Mouse (Mus musculus) liver, embryonic 16.5 days (tissue): Measurements from ENCODE around the gene Kazn. TPM values are rescaled to one million over a fixed set of nuclear protein-coding genes. Genes with fewer than 3 reads are reported as not detected.

Experiments
- ATAC-seq: fragments of 200-750 bp; cut with Nextera tagmentation; 2 replicates; pipeline ENCODE4 v1.8.0; 2017; ENCODE audit warnings: low read depth, mild to moderate bottlenecking, moderate number of reproducible peaks, moderate library complexity
- H3K27ac ChIP-seq: fragments of 300-500 bp; sonication (generic); 2 replicates; pipeline ENCODE4 v1.5.1; 2014; ENCODE audit warnings: mild to moderate bottlenecking, low read length
- H3K27me3 ChIP-seq: fragments of 300-500 bp; sonication (generic); 2 replicates; pipeline ENCODE4 v1.6.1; 2014; ENCODE audit warnings: low read depth, low read length, mixed read lengths; ENCODE audit not compliant: control insufficient read depth, insufficient read depth
- H3K36me3 ChIP-seq: fragments of 300-500 bp; sonication (generic); 2 replicates; pipeline ENCODE4 v1.6.1; 2014; ENCODE audit warnings: mild to moderate bottlenecking; ENCODE audit not compliant: control insufficient read depth, insufficient read depth
- H3K4me1 ChIP-seq: fragments of 300-500 bp; sonication (generic); 2 replicates; pipeline ENCODE4 v1.6.1; 2014; ENCODE audit warnings: low read depth, low read length, mixed read lengths; ENCODE audit not compliant: control insufficient read depth
- H3K4me2 ChIP-seq: fragments of 300-500 bp; sonication (generic); 2 replicates; pipeline ENCODE4 v1.6.1; 2014; ENCODE audit warnings: low read depth, low read length, mixed read lengths
- H3K4me3 ChIP-seq: fragments of 300-500 bp; sonication (generic); 2 replicates; pipeline ENCODE4 v1.5.1; 2014; ENCODE audit warnings: low read depth, mild to moderate bottlenecking, low read length
- H3K9ac ChIP-seq: fragments of 300-500 bp; sonication (generic); 2 replicates; pipeline ENCODE4 v1.6.1; 2014; ENCODE audit warnings: low read depth, low read length
- H3K9me3 ChIP-seq: fragments of 300-500 bp; sonication (generic); replicated peaks from 2 replicates; pipeline ENCODE4 v1.6.1; 2016; ENCODE audit warnings: low read length; ENCODE audit not compliant: control insufficient read depth
- WGBS: fragments of 180-500 bp; shearing (Covaris S2); extraction: QIAGEN DNeasy Blood & Tissue Kit; methylation state at CpG from one replicate; pipeline ENCODE4 v1.1.7; 2014; ENCODE audit not compliant: insufficient replicate concordance; 5-methylcytosine and 5-hydroxymethylcytosine counted together
- polyA plus RNA-seq: library from polyadenylated mRNA; unstranded; fragments of >200 nt; fragmentation: Nextera tagmentation; extraction: Ambion mirVana; gene quantifications from 2 replicates; pipeline ENCODE4 v1.2.1, GENCODE M21; 2015

Gene Kazn
- polyA plus RNA-seq, 1 experiment from 2014 or later = 0.37 TPM

DNA sequence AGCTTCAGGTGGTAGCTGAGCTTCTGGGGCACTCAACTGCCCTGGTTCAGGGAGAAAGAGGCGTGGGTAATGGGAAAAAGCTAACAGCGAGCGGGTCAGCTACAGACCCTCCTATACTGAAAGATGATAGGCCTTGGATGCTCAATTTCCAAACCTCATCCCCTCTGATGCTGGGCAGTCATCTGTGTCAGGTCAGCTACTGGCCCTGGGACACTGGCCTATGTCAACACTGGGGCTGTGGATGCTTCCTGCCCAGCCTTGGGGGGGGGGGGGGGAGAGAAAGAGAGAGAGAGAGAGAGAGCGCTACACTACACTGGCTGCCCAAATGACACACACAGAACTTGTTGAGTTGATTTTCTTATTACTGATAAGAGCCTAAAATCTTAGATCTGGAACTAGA is 28.6 kb upstream of the Kazn start:
- H3K9ac ChIP-seq = no peak overlapping the region
- 50% methylated on average over 3 of the region's 4 CpGs for WGBS
- H3K27ac ChIP-seq = no peak overlapping the region
- no peak overlapping the region for H3K4me2 ChIP-seq
- no peak for ATAC-seq
- no peaks in the 10 kb centered on the region for H3K9me3 ChIP-seq
- H3K27me3 ChIP-seq = no peaks in the 10 kb centered on the region
- no peak overlapping the region for H3K4me3 ChIP-seq
- H3K4me1 ChIP-seq = no peaks in the 10 kb centered on the region
- H3K36me3 ChIP-seq = no peaks in the 10 kb centered on the region

DNA sequence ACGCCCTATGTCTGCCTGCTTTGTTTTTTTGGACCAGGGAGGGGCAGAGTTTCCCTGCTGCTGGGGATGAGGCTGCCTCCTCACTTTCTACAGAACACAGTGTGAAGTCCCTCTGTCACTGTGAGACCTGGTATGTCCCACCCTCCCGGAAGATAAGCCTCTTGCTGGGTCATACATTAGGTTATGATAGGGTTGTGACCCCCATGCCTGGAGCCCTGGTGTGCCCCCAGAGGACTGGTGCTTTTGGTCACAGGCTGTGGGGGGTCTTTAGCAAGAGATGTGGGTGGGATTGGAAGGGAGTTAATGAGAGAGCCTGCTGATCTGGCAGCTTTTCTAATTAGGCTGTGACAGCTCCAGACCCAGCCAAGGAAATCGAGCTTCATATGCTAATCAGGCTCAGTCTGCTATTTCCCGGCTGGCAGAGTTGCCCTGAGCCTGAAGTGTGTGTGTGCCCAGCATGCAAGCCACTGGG is 28.2 kb upstream of the Kazn start:
- Histone ChIP-seq H3K9ac (no peak overlapping the region), H3K27ac (no peak overlapping the region), H3K4me1 (no peaks in the 10 kb centered on the region), H3K4me2 (no peak overlapping the region), H3K4me3 (no peak overlapping the region), H3K27me3 (no peaks in the 10 kb centered on the region), H3K9me3 (no peaks in the 10 kb centered on the region), H3K36me3 (no peaks in the 10 kb centered on the region)
- no peak for ATAC-seq
- 22% methylated on average over 4 of the region's 4 CpGs for WGBS

DNA sequence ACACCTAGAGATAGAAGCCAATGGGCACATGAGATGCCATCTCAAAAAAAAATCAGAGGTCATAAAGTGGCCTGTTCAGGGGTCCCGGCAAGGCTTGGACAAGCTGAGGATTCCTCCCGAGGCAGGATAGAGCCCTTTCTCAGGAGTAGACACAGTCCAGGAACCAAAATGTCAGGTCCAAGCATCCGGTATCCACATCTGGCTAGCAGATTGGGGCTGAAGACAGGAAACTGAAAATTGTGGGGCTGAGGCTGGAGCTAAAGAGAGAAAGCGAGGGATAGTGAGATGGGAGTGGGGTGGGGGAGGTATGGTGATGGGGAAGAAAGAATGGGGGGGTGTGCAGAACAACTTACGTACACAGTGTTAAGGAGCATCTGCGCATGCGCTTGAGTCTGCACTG is 25.1 kb upstream of the Kazn start:
- ATAC-seq = no peak
- WGBS = 78% methylated on average over 7 of the region's 7 CpGs
- no peaks in the 10 kb centered on the region for H3K4me1 ChIP-seq

GRCm38 (mm10) chr4:142261725-142262124 is 22.5 kb upstream of the Kazn start:
- Histone ChIP-seq H3K4me1 (no peaks in the 10 kb centered on the region), H3K9me3 (no peaks in the 10 kb centered on the region), H3K36me3 (no peaks in the 10 kb centered on the region), H3K27ac (no peak overlapping the region), H3K4me2 (no peak overlapping the region), H3K27me3 (no peaks in the 10 kb centered on the region), H3K4me3 (no peak overlapping the region), H3K9ac (no peak overlapping the region)
- WGBS = 40% methylated on average over 4 of the region's 4 CpGs
- no peak for ATAC-seq

More for the DNA sequence above, 25.1 kb upstream of the Kazn start:
- H3K4me3 ChIP-seq = no peak overlapping the region
- no peaks in the 10 kb centered on the region for H3K9me3 ChIP-seq
- no peak overlapping the region for H3K9ac ChIP-seq
- no peaks in the 10 kb centered on the region for H3K27me3 ChIP-seq
- H3K36me3 ChIP-seq = no peaks in the 10 kb centered on the region
- no peak overlapping the region for H3K27ac ChIP-seq
- no peak overlapping the region for H3K4me2 ChIP-seq

- H3K9me3 ChIP-seq = no peaks in the 10 kb centered on the region
- H3K27me3 ChIP-seq = no peaks in the 10 kb centered on the region
- no peak for ATAC-seq
- H3K36me3 ChIP-seq = no peaks in the 10 kb centered on the region
- H3K4me1 ChIP-seq = no peaks in the 10 kb centered on the region
- no peak overlapping the region for H3K27ac ChIP-seq
- no peak overlapping the region for H3K4me3 ChIP-seq
- no peak overlapping the region for H3K9ac ChIP-seq
- WGBS = 71% methylated on average over 10 of the region's 10 CpGs
- no peak overlapping the region for H3K4me2 ChIP-seq
Measured at GRCm38 (mm10) chr4:142258730-142259129, 19.5 kb upstream of the Kazn start.

DNA sequence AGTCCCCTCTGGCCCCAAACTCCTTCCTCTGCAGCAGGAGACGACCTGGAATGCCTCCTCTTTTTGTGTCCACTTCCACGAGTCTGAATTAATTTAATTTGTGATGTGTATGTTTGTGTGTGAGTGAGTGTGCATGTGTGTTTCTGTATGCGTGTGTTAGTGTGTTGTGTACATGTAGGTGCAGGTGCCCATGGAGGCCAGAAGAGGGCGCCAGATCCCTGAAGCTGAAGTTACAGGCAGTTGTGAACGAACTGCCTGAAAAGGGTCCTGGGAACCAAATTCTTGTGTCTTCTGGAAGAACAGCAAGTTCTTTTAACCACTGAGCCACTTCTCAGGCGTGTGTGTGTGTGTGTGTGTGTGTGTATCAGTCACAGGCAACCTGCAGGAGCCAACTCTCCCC is 14.9 kb upstream of the Kazn start:
- Histone ChIP-seq H3K4me1 (no peaks in the 10 kb centered on the region), H3K9me3 (no peaks in the 10 kb centered on the region)

DNA sequence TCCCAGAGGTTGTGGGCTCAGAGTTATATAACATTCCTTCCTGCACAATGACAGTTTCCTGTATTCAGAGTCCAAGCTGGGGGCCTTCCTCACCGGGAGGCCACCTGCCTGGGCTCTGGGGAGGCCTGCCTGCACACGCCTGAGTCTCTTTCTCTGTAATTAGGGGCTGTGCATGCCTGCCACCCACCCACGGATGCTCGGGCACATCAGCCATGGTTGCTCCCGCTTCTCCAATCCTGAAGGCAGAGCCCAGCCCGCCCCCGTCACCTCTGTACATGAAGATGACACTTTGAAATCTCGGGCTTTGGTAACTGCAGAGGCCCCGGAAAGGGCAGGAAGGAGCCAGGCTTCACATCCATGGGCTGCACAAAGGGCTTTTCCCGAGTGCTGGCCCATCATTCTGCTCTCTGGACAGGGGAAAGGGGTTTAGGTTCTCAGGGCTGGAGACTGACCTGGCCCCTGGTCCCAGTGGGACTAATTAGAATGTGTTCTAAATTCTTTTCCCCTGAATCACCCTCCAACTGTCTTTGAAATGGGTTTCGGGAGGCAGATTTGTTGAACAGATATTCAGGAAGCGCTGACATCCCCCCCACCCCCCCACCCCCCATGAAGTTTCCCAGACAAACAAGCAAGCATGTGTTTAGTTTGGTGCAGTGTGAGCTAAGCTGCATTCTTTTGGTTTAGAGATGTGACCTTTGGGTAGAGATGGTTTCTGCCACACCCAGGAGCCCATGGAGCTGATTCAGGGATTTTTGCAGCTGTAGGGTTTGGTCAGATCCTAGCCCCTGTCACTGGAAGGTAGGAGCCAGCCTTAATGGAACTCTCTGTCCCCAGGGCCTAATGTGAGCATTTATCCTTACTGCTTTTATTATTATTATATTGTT is 12.5 kb upstream of the Kazn start:
- Histone ChIP-seq H3K27me3 (no peaks in the 10 kb centered on the region), H3K4me1 (no peaks in the 10 kb centered on the region), H3K4me2 (no peak overlapping the region), H3K27ac (no peak overlapping the region), H3K4me3 (no peak overlapping the region), H3K36me3 (no peaks in the 10 kb centered on the region), H3K9me3 (no peaks in the 10 kb centered on the region), H3K9ac (no peak overlapping the region)
- 44% methylated on average over 12 of the region's 12 CpGs for WGBS
- no peak for ATAC-seq

More for the DNA sequence above, 14.9 kb upstream of the Kazn start:
- H3K27me3 ChIP-seq = no peaks in the 10 kb centered on the region
- 48% methylated on average over 6 of the region's 6 CpGs for WGBS
- no peak overlapping the region for H3K27ac ChIP-seq
- no peak for ATAC-seq
- no peak overlapping the region for H3K4me2 ChIP-seq
- no peak overlapping the region for H3K4me3 ChIP-seq
- no peaks in the 10 kb centered on the region for H3K36me3 ChIP-seq
- no peak overlapping the region for H3K9ac ChIP-seq

- Histone ChIP-seq H3K27ac (no peak overlapping the region), H3K4me2 (no peak overlapping the region), H3K4me3 (no peak overlapping the region), H3K4me1 (no peaks in the 10 kb centered on the region), H3K36me3 (no peaks in the 10 kb centered on the region), H3K9me3 (no peaks in the 10 kb centered on the region), H3K9ac (no peak overlapping the region), H3K27me3 (no peaks in the 10 kb centered on the region)
- 65% methylated on average over 8 of the region's 8 CpGs for WGBS
- ATAC-seq = no peak
Measured at GRCm38 (mm10) chr4:142250054-142250453, 10.9 kb upstream of the Kazn start.

DNA sequence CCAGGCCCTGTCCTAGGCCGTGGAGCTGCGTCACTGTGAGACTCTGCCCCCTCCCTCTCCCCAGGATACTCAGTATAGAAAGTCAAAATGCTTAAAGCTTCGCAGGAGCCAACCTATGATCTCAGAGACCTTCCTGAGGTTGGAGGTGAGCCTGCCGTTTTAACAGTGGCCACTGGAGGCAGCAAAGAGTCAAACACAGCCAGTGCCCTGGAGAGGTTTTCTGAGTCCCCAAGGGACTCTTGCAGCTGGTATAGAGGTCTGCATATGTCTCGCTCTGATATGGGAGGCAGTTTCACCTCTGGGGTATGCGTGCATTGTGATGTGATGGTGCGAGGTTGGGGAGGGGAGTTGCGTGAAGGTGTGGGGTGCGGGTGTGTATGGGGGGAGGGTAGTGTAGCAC is 10.2 kb upstream of the Kazn start:
- no peaks in the 10 kb centered on the region for H3K4me1 ChIP-seq

More for the DNA sequence above, 10.2 kb upstream of the Kazn start:
- Histone ChIP-seq H3K27me3 (no peaks in the 10 kb centered on the region), H3K36me3 (no peaks in the 10 kb centered on the region), H3K27ac (no peak overlapping the region), H3K9ac (no peak overlapping the region), H3K4me2 (no peak overlapping the region), H3K9me3 (no peaks in the 10 kb centered on the region), H3K4me3 (no peak overlapping the region)
- ATAC-seq = no peak
- 13% methylated on average over 9 of the region's 9 CpGs for WGBS
